Mouse (Mus musculus): ENCODE measurements around the gene Tmem198b. TPM values are rescaled to one million over a fixed set of nuclear protein-coding genes. Genes with fewer than 3 reads are reported as not detected.

Gene Tmem198b
- polyA plus RNA-seq, 1 experiment, result 8.2 TPM

DNA sequence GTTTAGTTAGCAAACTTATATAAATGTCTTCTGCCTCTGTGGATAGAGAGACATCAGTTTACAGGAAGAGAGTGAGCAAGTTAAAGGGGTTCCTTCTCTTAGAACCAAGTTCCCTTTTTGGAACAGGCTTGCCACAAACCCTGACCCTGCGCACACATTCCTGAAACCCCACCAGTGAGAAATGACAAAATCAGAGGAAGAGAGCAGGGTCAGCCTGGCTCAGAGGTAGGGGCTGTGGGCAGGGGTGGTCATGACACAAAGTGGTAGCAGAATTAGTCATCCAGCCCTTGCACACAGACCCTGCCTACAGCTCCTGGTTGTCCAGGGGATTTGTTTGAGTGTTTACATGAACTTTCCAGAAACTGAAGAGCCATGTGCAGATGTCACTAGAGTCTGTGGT is 24.0 kb downstream of the Tmem198b start:
- TF ChIP-seq POLR2A (IDR thresholded peaks at IDR 0.05; ENCODE audit: control insufficient read depth, low read depth, low read length) (no peak), CTCF (IDR thresholded peaks at IDR 0.05; ENCODE audit: control insufficient read depth, insufficient read depth, insufficient replicate concordance, low read depth, low read length) (no peak)
- H3K27ac ChIP-seq (ENCODE audit: control insufficient read depth, insufficient read depth, low read depth, low read length), result no peak overlapping the region

DNA sequence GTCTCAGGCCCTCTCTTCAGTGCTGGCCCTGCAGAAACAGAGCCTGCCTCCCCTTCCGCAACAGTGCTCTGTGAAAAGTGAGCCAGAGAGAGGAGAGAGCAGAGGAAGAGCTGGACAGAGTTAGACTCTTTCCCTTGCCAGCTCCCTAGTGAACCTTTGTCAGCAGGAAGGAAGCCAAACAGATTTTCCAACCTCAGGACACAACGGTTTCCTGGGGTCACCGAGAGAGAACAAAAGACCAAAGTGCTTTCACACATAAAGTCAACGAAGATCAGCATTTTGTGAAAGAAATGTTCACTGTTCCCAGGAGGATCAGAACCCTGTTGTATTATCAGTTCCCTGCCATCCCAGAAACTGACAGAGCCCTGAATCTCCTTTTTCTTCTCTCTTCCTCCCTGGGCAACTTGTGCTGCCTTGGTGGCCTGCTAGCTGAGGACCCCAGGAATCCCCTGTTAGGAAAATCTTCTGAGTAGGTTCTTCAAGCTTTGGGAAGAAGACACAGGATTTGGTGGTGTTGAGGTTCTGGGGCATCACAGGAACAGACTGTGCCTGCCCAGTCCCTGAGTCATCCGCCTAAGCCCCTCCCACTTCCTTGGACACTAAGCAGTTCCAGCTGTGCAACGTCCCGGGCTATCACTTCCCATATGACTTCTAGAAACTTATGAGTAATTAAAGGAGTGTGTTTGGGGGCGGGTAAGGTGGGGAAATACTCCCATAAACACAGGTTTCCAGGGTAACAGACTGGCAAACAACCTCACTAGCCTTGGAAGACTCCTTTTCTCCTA is 25.0 kb downstream of the Tmem198b start:
- H3K27me3 ChIP-seq (ENCODE audit: control insufficient read depth, insufficient read depth, low read length), result no peaks in the 10 kb centered on the region
- no peaks in the 10 kb centered on the region; the same call in 1 of the 2 replicates for H3K4me1 ChIP-seq (ENCODE audit: control insufficient read depth, insufficient read depth, low read length)
- peak overlapping the region; percentile 67 for H3K27ac ChIP-seq (ENCODE audit: control insufficient read depth, insufficient read depth, low read depth, low read length)
- no peaks in the 10 kb centered on the region for H3K36me3 ChIP-seq (ENCODE audit: control insufficient read depth, insufficient read depth, low read length)
- TF ChIP-seq POLR2A (IDR thresholded peaks at IDR 0.05; ENCODE audit: control insufficient read depth, low read depth, low read length) (no peak), CTCF (IDR thresholded peaks at IDR 0.05; ENCODE audit: control insufficient read depth, insufficient read depth, insufficient replicate concordance, low read depth, low read length) (no peak)
- no peak overlapping the region for H3K4me3 ChIP-seq (ENCODE audit: control insufficient read depth, low read depth, low read length)

More for the DNA sequence above, 24.0 kb downstream of the Tmem198b start:
- H3K27me3 ChIP-seq (ENCODE audit: control insufficient read depth, insufficient read depth, low read length), result no peaks in the 10 kb centered on the region
- H3K4me3 ChIP-seq (ENCODE audit: control insufficient read depth, low read depth, low read length), result no peak overlapping the region
- H3K36me3 ChIP-seq (ENCODE audit: control insufficient read depth, insufficient read depth, low read length), result no peaks in the 10 kb centered on the region
- no peaks in the 10 kb centered on the region; the same call in 1 of the 2 replicates for H3K4me1 ChIP-seq (ENCODE audit: control insufficient read depth, insufficient read depth, low read length)

DNA sequence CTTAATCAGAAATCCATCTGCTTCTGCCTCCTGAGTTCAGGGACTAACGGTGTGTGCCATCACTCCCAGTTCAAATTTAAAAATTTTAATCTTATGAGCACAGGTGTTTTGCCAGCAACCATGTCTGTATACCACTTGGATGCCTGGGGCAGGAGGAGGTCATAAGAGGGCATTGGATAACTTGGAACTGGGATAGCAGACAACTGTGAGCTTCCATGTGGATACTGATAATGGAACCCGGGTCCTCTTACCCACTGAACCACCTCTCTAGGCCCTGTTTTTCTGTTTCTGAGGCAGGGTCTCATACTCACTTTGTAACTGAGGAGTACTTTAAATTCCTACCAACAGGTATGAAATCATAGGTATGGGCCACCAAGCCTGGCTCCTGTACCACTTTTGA is 25.7 kb downstream of the Tmem198b start:
- Histone ChIP-seq H3K36me3 (ENCODE audit: control insufficient read depth, insufficient read depth, low read length) (no peaks in the 10 kb centered on the region), H3K4me3 (ENCODE audit: control insufficient read depth, low read depth, low read length) (no peak overlapping the region), H3K27me3 (ENCODE audit: control insufficient read depth, insufficient read depth, low read length) (no peaks in the 10 kb centered on the region), H3K27ac (ENCODE audit: control insufficient read depth, insufficient read depth, low read depth, low read length) (no peak overlapping the region), H3K4me1 (ENCODE audit: control insufficient read depth, insufficient read depth, low read length) (no peaks in the 10 kb centered on the region; the same call in 1 of the 2 replicates)
- TF ChIP-seq POLR2A (IDR thresholded peaks at IDR 0.05; ENCODE audit: control insufficient read depth, low read depth, low read length), result no peak
- no peak for TF ChIP-seq CTCF (IDR thresholded peaks at IDR 0.05; ENCODE audit: control insufficient read depth, insufficient read depth, insufficient replicate concordance, low read depth, low read length)

DNA sequence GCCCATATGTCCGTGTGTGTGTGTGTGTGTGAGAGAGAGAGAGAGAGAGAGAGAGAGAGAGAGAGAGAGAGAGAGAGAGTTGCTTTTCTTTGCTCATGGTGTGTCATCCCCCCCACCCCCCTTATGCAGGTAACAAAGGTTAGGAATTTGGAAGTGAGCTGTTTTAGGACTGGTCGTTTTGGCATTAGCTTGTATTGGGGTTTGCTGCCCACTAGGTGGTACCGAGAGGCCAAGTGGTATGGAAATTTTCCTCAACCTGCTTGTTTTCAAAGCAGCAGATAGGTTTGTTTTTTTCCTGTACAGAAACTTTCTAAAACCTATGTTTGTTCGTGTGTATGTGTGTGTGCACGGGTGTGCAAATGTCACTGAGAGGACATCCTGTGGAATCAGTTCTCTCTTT is 30.5 kb downstream of the Tmem198b start:
- H3K4me3 ChIP-seq (ENCODE audit: control insufficient read depth, low read depth, low read length), result no peak overlapping the region
- no peaks in the 10 kb centered on the region for H3K36me3 ChIP-seq (ENCODE audit: control insufficient read depth, insufficient read depth, low read length)
- H3K27me3 ChIP-seq (ENCODE audit: control insufficient read depth, insufficient read depth, low read length), result no peaks in the 10 kb centered on the region
- no peak overlapping the region for H3K27ac ChIP-seq (ENCODE audit: control insufficient read depth, insufficient read depth, low read depth, low read length)
- H3K4me1 ChIP-seq (ENCODE audit: control insufficient read depth, insufficient read depth, low read length), result no peaks in the 10 kb centered on the region
- TF ChIP-seq POLR2A (IDR thresholded peaks at IDR 0.05; ENCODE audit: control insufficient read depth, low read depth, low read length) (no peak), CTCF (IDR thresholded peaks at IDR 0.05; ENCODE audit: control insufficient read depth, insufficient read depth, insufficient replicate concordance, low read depth, low read length) (no peak)

DNA sequence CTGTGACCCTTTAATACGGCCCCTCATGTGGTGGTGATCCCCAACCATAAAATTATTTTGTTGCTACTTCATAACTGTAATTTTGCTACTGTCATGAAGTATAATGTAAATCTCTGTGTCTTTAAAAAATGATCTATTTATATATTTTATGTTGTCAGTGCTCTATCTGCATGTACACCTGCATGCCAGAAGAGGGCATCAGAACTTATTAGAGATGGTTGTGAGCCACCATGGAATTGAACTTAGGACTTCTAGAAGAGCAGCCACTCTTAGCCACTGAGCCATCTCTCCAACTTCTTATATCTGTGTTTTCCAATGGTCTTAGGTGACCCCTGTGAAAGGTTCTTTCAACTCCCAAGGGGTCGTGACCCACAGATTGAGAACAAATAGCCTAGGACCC is 31.3 kb downstream of the Tmem198b start:
- H3K27ac ChIP-seq (ENCODE audit: control insufficient read depth, insufficient read depth, low read depth, low read length), result no peak overlapping the region

More for the DNA sequence above, 31.3 kb downstream of the Tmem198b start:
- TF ChIP-seq CTCF (IDR thresholded peaks at IDR 0.05; ENCODE audit: control insufficient read depth, insufficient read depth, insufficient replicate concordance, low read depth, low read length) (no peak), POLR2A (IDR thresholded peaks at IDR 0.05; ENCODE audit: control insufficient read depth, low read depth, low read length) (no peak)
- Histone ChIP-seq H3K27me3 (ENCODE audit: control insufficient read depth, insufficient read depth, low read length) (no peaks in the 10 kb centered on the region), H3K4me3 (ENCODE audit: control insufficient read depth, low read depth, low read length) (no peak overlapping the region), H3K36me3 (ENCODE audit: control insufficient read depth, insufficient read depth, low read length) (no peaks in the 10 kb centered on the region), H3K4me1 (ENCODE audit: control insufficient read depth, insufficient read depth, low read length) (no peaks in the 10 kb centered on the region)

Other genes with a start within 250 kb of the Tmem198b start
- 31.7 and 36.5 TPM in 2 replicates for gene Pa2g4, start 238.4 kb downstream of the Tmem198b start, polyA plus RNA-seq (2012; rRNA removed)
- gene Erbb3, start 214.7 kb downstream of the Tmem198b start, polyA plus RNA-seq (2012; rRNA removed), result 0.77 and 2.1 TPM in 2 replicates
- gene Rps26, start 177.6 kb downstream of the Tmem198b start, polyA plus RNA-seq (2012; rRNA removed), result 296 and 407 TPM in 2 replicates
- 0.84 and 1.2 TPM in 2 replicates for gene Ikzf4, start 158.4 kb downstream of the Tmem198b start, polyA plus RNA-seq (2012; rRNA removed)
- gene Suox, start 130.3 kb downstream of the Tmem198b start, polyA plus RNA-seq (2012; rRNA removed), result 7.0 and 9.7 TPM in 2 replicates
- 27.6 and 31.1 TPM in 2 replicates for gene Rab5b, start 108.1 kb downstream of the Tmem198b start, polyA plus RNA-seq (2012; rRNA removed)
- gene Pmel, start 100.2 kb downstream of the Tmem198b start, polyA plus RNA-seq (2012; rRNA removed), result 24.6 and 27.7 TPM in 2 replicates
- gene Cdk2, start 99.3 kb downstream of the Tmem198b start, polyA plus RNA-seq (2012; rRNA removed), result 53.1 and 61.0 TPM in 2 replicates
- gene Dgka, start 59.5 kb downstream of the Tmem198b start, polyA plus RNA-seq (2012; rRNA removed), result 124 TPM in 2 replicates
- 19.5 TPM in 2 replicates for gene Pym1, start 56.5 kb downstream of the Tmem198b start, polyA plus RNA-seq (2012; rRNA removed)
- 1.3 and 1.6 TPM in 2 replicates for gene Mmp19, start 13.5 kb downstream of the Tmem198b start, polyA plus RNA-seq (2012; rRNA removed)
- 8.9 and 10.4 TPM in 2 replicates for gene Dnajc14, start 308 bp downstream of the Tmem198b start, polyA plus RNA-seq (2012; rRNA removed)
- 11.0 and 13.2 TPM in 2 replicates for gene Sarnp, start 13.0 kb upstream of the Tmem198b start, polyA plus RNA-seq (2012; rRNA removed)
- gene Ormdl2, start 17.3 kb upstream of the Tmem198b start, polyA plus RNA-seq (2012; rRNA removed), result 77.4 and 91.8 TPM in 2 replicates
- gene Gdf11, start 87.3 kb upstream of the Tmem198b start, polyA plus RNA-seq (2012; rRNA removed), result 0.82 and 0.93 TPM in 2 replicates
- gene Cd63, start 96.6 kb upstream of the Tmem198b start, polyA plus RNA-seq (2012; rRNA removed), result 28.8 and 30.9 TPM in 2 replicates
- 7.5 and 8.9 TPM in 2 replicates for gene Rdh5, start 118.5 kb upstream of the Tmem198b start, polyA plus RNA-seq (2012; rRNA removed)
- gene Bloc1s1, start 119.7 kb upstream of the Tmem198b start, polyA plus RNA-seq (2012; rRNA removed), result 97.9 and 108 TPM in 2 replicates
- gene Itga7, start 129.4 kb upstream of the Tmem198b start, polyA plus RNA-seq (2012; rRNA removed), result 19.0 and 19.1 TPM in 2 replicates
- 1.3 and 1.6 TPM in 2 replicates for gene Mettl7b, start 156.6 kb upstream of the Tmem198b start, polyA plus RNA-seq (2012; rRNA removed)
- gene Olfr9, start 185.1 kb upstream of the Tmem198b start, polyA plus RNA-seq (2012; rRNA removed), result not detected in 2 replicates
- gene Olfr763, start 206.4 kb upstream of the Tmem198b start, polyA plus RNA-seq (2012; rRNA removed), result not detected in 2 replicates
- 0.04 TPM in 1 of 2 replicates, not detected in the other for gene Olfr764-ps1, start 235.5 kb upstream of the Tmem198b start, polyA plus RNA-seq (2012; rRNA removed)
- gene Olfr765, start 245.6 kb upstream of the Tmem198b start, polyA plus RNA-seq (2012; rRNA removed), result not detected in 2 replicates

Data from testis, adult 2 months (tissue).